Mouse (Mus musculus) retina, postnatal 1 day (tissue): ENCODE results near the gene Ifi27l2a.
A peak's percentile ranks its signal among the peaks of the same experiment; 100 is the strongest.

Experiments
- DNase-seq: peaks from one replicate; pipeline ENCODE4 v3.0.0-alpha.2; 2012

Gene Ifi27l2a

DNA sequence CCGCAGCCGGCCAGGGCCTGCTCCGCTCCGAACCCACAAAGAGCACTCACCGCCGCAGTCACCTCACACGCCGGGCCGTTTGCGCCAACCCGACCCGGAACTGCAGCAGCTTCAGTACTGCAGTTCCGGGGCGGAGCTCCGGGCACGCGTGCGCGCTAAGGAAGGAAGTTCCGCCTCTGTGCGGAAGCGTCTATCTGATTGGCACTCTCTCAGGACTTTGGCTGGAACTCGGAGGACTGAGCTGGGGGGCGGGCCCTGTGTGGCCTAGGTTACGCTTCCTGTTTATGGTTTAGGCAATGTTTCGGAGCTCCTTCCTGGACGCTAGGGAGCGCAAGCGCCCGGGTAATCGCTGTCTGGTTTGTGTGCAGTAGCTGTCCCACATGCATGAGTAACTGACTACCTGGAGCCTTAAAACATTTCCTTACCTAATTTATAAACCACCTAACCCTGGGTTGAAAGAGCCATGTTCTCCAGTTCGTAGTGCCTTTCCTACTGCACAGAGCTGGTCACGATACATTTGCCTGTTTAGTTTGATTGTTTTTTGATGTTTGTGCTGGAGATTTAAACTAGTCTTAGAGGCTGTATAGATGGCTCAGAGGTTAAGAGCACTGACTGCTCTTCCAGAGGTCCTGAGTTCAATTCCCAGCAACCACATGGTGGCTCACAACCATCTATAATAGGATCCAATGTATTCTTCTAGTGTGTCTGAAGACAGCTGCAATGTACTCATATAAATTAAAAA lies 17.6 kb downstream of the Ifi27l2a start, which contains the start of gene Ddx24:
Gene Ddx24 (minus strand): TSS at position 102 of the 742 bp plus-strand sequence.
- peak; percentile 99 for DNase-seq

DNA sequence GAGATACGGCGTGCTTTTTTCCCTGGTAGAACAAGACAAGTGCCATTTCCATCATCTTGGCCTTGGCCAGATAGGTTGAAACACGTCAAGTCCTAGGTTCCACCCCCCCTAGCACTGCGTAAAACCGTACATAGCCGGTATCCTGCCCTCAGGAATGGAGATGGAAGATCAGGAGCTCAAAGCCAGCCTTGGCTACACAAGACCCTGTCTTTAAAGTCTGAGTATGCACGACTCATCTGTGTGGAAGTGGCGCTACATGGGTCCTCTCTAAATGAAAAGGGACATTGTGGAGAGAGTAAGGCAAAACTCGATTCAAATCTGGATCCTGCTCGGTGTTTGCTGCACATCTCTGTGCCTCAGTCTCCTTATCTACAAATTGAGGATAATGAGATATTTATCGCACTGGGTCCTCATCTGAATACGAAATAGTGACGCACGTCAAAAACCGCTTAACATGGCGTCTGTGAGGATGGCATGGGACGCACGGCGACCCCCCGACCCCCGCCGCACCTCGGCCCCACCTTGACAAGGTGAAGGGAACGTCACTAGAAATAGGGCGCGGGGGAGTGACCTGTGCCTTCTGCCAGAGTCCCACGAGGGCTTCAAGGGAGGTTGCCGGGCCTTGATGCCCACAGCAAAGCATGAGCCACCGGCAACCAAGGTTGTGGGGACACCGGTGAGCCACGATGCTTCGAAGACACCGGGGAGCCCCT lies 18.3 kb downstream of the Ifi27l2a start:
- DNase-seq, result no peak

DNA sequence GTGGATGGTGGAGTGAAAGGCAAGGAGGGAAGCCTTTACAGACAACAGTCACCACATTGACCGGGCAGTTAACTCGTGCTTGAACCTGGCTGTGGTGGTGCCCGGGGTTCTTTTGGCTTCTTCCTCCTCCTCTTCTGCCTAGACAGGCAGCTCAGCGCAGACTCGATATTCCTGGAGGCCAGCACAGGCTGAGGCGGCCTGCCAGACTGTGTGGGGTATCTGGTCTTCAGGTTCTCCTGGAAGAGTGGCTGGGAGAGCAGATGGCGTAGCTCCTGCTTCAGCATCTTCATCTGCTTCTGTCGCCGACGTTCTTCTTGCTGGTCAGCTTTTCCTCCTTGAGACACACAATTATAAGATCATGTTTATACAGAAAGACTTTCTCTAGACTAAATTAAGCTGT lies 35.3 kb downstream of the Ifi27l2a start:
- no peak for DNase-seq

DNA sequence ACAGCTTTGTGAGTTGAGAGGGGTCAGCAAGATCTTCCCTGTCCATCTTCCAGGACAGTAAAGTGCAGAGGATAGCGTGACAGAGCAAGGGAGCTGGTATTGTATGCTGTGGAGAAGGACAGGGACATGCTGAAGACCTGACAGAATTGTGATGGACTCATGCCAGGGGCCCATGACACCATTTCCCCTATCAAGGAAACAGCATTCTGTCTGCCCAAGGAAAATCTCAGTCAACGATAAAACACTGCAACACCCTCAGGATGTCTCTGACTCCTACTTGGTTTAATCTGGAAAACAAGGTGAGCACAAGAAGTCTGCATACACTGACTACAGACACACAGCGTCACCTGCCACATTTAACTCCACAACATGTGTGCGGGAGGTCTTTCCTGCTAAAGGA lies 35.8 kb downstream of the Ifi27l2a start, which contains the start of gene 9330161L09Rik:
Gene 9330161L09Rik (minus strand): TSS at position 101 of the 400 bp plus-strand sequence.
- no peak for DNase-seq

DNA sequence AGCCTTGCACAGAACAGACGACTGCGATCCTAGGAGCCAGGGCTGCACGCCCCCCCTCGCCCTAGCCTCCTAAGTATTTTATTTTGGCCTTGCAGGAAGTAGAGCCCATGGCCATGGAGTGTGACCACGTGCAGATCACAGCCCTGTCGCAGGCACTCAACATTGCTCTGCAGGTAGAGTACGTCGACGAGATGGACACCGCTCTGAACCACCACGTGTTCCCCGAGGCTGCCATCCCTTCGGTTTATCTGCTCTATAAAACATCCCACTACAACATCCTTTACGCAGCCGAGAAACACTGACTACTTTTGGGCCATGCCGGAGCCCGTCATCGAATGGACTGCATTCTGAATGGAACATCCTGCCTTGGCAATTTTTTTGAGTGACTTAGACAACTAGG lies 39.3 kb downstream of the Ifi27l2a start:
- no peak for DNase-seq

DNA sequence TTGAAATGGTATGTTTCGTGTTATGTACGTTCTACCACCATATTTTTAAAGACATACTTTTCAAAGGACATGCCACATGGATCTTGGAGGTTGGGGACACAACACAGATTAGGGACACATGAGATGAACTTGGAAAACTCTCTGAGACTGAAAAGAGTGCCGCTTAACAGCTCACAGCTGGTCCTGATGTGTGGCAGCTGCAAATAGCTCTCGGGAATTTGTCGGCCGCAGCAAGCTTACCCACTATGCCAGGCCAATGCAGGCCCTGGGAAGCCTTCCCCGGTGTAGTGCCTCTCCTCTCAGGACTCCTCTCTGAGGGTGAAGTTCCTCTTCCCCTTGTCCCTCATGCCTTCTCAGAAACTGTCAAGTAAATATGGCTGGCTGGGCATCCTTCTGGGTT lies 46.7 kb downstream of the Ifi27l2a start:
- no peak for DNase-seq

DNA sequence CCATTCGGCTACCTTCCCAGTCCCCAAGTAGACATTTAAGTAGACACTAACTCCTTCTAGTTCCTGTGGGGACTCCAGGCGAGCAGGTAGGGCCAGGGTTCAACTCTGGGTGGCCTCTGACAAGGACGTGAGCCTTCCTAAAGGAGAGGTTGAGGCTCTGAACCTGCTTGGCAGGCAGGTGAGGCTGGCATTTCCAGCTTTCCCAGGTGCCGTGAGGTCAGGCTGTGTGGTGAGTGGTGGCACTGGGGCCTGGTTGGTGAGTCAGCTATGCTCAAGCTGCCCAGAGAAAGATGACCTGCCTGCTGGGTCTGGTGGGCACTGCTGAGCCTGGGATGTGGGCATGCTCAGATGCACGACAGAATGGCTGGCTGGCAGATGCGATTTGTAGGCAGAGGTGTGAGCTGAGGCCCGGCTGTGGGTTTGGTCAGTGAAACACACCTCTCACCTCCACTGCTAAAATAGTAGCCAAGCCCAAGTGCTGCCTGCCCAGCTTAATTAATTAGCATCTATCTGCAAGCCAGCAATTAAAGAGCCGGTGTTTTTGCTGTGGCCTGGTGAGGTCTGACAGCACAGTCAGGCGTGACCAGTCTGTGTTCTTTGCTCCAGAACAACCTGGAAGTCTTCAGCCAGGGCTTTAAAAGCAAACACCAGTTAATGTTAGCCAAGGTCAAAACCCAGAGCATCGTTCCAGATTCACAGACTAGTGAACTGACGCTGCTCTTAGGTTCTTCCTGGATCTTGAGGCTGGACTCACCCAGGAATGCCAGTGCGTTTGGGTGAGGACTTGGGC lies 47.8 kb downstream of the Ifi27l2a start:
- no peak for DNase-seq

DNA sequence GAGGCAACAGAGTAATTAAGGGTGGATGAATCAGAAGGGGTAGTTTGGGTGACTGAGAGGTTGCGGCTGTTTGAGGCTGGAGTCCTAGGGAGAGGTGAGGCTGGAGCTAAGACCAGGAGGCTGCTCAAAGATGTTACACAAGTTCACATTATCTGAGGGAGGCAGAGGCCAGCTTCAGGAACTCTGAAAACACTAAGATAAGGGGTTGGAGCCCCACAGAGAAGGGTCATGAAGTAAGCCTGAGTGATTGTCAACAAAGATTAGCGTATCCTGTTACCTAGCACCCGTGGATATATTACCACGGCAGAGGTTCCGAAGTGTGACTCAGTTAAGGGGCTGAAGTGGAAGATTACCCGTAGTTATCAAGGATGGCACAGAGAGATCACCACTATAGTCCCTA lies 50.0 kb downstream of the Ifi27l2a start:
- DNase-seq, result no peak
